Mouse (Mus musculus) left cerebral cortex, postnatal 4 days (tissue): Measurements from ENCODE around the gene Irf4. TPM values are rescaled to one million over a fixed set of nuclear protein-coding genes. Genes with fewer than 3 reads are reported as not detected.

Experiments used
- DNase-seq: peaks from one replicate; pipeline ENCODE4 v3.0.0-alpha.2; 2022
- intact Hi-C: fragments of 180-260 bp; cut with DNase I; formaldehyde crosslinking; loops from one replicate; pipeline ENCODE4 v1.15.1; 2025
- total RNA-seq, 2 experiments: library from RNA; stranded (reverse); gene quantifications; 2 replicates each; pipeline ENCODE4 v1.2.3; 2021

Gene Irf4
- total RNA-seq, 2 experiments from 2014 or later = 0.16 TPM; not detected in 1

DNA sequence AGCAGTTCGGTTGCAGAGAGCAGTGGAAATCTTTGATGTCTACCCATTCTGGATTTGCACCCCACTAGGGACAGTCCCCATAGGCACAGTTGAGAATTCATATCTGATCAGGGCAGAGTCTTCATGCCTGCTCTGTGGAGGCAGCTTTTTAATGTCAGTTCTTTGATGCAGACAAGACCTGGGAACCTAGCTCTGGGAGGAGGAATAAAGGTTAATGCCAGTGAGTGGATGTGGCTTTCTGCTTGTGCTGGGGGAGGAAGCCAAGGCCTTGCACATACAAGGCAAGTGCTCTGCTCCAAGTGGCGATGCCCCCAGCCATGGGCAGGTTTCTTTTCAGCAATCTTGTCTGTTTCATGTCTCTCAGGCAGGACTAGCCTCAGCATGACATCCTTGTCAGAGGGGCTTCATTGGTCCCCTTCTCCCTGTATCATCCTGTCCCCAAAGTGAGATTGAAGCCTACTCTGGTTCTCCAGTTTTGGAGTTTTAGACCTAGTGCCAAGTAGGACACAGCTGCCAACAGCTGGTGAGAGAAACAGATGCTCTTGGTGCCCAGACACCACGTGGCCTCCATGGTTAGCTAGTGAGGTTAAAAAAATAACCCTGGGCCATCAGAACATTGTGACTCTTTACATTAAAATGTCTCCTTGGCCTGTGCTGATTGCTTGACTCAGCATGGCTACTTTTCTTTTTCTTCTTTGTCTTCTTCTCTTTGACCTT, 11.5 kb downstream of the Irf4 start:
- intact Hi-C loops = no loop called here

DNA sequence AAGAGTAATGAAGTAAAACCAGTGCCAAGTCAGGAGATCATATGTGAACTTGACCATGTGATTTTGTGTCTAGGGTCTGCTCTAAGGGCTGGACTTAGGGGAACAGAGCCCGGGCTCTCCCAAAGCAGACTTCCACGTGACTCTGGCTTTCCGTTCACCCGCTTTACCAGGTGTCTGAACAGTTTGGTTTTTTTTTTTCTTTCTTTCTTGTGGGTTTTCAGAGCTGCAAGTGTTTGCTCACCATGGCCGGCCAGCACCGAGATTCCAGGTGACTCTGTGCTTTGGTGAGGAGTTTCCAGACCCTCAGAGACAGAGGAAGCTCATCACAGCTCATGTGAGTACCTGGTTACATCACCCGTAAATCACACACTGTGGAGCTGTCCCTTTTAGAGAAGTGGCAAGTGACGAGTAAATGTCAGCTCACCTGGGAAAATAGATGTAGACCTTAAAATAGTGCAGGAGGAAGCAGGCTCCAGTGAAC, 12.2 kb downstream of the Irf4 start:
- intact Hi-C loops = no loop called here
- DNase-seq = no peak

More for the DNA sequence above, 11.5 kb downstream of the Irf4 start:
- no peak for DNase-seq

GRCm38 (mm10) chr13:30762224-30762623, 13.2 kb downstream of the Irf4 start:
- no peak for DNase-seq
- intact Hi-C loops = no loop called here

GRCm38 (mm10) chr13:30764014-30764740, 15.2 kb downstream of the Irf4 start:
- no peak for DNase-seq
- intact Hi-C loops = no loop called here

DNA sequence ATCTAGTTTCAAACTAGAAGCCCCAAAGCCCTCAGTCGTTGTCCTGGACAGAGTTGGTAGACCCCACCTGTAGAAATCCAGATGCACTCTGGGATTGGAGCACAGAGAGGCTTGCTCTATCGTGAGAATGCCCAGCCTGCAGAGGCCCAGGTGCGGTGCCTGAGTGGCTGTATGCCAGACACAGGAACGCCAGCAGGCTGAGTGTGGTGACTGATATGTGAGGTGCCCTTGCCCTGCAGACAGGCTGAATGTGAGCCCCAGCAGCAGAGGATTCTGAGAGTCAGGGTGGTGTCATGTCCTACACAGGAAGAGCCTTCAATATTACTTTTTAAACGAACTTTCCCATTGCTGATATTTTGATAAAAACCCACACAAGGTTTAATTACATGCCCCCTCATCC, 16.9 kb downstream of the Irf4 start:
- DNase-seq = no peak
- intact Hi-C loops = no loop called here

DNA sequence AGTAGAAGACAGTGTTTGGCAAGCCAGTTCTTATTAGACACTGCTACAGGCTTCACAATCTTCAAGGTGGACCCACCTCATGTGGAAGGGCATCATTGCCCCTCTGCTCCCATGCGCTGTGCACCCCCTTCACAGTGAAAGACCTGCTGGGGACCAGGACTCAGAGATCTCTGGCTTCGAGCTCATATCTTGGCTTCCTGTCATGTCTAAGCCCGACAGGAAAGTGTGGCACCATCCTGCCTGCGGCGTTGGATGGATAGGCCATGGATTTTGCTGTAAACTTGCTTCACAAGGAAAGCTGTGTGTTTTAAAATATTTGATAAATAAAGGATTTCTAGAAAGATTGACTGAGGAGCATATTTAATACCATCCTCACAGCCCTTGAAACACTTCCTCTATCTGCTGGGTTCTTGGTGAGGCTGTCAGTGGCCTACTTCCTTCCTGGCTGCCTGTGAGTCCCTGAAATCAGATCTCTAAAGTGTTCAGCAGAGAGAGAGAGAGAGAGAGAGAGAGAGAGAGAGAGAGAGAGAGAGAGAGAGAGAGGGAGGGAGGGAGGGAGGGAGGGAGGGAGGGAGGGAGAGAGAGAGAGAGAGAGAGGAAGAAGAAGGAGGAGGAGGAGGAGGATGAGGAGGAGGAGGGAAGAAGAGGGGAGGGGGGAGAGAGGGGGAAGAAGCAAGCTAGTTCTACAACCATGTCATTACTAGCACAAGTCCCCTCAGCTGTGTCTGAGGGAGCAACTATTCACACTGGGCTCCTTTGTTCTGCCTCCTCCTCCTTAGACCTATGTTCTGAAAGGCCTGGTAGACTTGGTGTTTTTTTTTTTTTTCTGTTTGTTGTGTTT, 17.8 kb downstream of the Irf4 start:
- DNase-seq = no peak
- intact Hi-C loops = no loop called here

GRCm38 (mm10) chr13:30767477-30768127, 18.6 kb downstream of the Irf4 start:
- intact Hi-C loops = no loop called here
- DNase-seq = no peak

GRCm38 (mm10) chr13:30776021-30776420, 27.0 kb downstream of the Irf4 start:
- no peak for DNase-seq
- intact Hi-C loops = no loop called here

- intact Hi-C loops = no loop called here
- DNase-seq = no peak
These were observed 28.7 kb downstream of the Irf4 start for GRCm38 (mm10) chr13:30777678-30778179.

- intact Hi-C loops = no loop called here
- no peak for DNase-seq
These were observed 32.9 kb downstream of the Irf4 start for GRCm38 (mm10) chr13:30781905-30782304.

- intact Hi-C loops = no loop called here
- no peak for DNase-seq
These were observed 33.4 kb downstream of the Irf4 start for GRCm38 (mm10) chr13:30782419-30782818.

- no peak for DNase-seq
- intact Hi-C loops = no loop called here
These were observed 36.5 kb downstream of the Irf4 start for GRCm38 (mm10) chr13:30785423-30786040.

- intact Hi-C loops = no loop called here
- DNase-seq = peak; percentile 15
These were observed 37.4 kb downstream of the Irf4 start for GRCm38 (mm10) chr13:30786235-30787035.

DNA sequence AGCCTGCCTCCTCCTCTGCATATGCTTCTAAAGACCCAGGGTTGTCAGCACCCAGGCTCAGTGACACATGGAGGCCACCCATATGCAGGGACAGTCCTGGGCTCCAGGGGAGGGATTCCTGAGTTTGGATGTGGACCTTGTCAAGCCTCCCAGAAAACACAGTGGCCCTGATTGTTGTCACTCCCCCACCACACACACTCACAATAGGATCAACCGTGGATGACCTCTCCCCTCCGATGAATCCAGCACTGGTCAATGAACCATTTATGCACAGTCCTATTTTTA, 38.0 kb downstream of the Irf4 start:
- intact Hi-C loops = no loop called here
- no peak for DNase-seq

DNA sequence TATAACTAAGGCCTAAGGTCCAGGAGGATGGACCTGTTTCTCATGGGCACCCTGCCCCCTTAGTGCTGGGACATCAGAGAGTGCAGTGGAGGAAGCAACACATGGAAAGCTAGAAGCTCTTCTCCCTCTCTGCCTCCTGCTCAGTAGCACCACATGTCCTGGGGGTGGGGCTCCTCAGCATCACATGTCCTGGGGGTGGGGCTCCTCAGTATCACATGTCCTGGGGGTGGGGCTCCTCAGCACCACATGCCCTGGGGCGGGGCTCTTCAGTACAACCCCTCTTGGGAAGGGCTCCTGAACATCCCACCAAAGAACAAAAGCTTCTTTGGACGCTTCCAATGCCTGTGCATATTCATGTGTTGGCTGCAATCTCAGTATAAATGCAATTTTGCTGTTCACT, 38.5 kb downstream of the Irf4 start:
- no peak for DNase-seq
- intact Hi-C loops = no loop called here

- DNase-seq = no peak
- intact Hi-C loops = no loop called here
These were observed 38.9 kb downstream of the Irf4 start for GRCm38 (mm10) chr13:30787960-30788359.

DNA sequence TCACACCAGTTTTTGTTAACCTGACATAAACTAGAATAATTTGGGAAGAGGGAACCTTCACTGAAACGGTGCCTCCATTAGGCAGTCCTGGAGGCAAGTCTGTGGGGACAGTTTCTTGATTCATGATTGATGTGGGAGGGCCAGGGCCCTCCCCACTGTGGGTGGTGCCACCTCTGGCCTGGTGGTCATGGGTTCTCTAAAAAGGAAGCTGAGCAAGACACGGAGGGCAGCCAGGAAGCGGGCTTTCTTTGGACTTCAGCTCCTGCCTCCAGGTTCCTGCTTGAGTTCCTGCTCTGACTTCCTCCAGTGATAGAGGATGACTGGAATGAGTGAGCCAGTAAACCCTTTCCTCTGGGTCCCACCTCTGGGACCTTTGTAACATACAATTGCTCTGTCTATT, 39.4 kb downstream of the Irf4 start:
- DNase-seq = no peak

GRCm38 (mm10) chr13:30790016-30790415, 41.0 kb downstream of the Irf4 start:
- DNase-seq = no peak
- intact Hi-C loops = no loop called here

More for the DNA sequence above, 39.4 kb downstream of the Irf4 start:
- intact Hi-C loops = no loop called here

DNA sequence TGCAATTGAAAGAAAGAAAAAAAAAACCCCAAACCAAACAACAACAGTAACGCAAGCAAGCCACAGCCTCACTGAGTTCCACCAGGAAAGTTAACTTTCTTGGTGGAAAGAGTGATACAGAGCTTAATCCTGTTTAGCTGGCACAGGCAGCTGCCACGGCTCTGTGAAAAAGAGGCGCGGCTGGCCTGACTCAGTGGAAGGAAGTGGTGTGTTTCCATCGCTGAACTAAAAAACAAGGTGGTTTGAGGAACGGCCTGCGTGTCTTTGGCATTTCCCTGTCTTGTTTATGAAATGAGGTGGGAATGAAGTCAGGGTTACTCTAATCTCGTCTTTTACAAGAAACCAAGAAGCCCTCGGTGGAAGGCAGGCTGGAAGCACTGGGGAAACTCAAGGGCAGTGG, 43.3 kb downstream of the Irf4 start:
- intact Hi-C loops = no loop called here
- DNase-seq = no peak

DNA sequence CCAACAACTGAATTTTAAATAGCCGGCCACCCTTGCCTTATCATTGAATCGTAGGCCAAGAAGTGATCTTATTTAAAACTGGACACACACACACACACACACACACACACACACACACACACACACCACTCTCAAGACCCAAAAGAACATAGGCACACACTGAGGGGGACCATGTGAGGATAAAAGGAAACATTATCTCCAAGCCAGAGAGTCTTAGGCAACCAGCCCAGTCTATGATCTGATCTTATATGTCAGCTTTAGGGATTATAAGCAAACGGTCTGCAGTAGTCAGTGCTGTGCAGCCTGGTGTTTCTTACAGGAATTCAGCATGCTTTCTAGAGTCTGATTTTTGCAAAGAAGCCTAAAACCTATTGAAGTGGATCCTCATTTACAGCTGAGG, 43.7 kb downstream of the Irf4 start:
- intact Hi-C loops = no loop called here
- DNase-seq = no peak
